Mouse (Mus musculus): ENCODE measurements at regions not wholly inside any gene's neighbourhood (a gene's known extent, or its start where the extent isn't known, plus 50 kb on each side); places are given as distances from the start of the nearest gene placed in this dataset.

DNA sequence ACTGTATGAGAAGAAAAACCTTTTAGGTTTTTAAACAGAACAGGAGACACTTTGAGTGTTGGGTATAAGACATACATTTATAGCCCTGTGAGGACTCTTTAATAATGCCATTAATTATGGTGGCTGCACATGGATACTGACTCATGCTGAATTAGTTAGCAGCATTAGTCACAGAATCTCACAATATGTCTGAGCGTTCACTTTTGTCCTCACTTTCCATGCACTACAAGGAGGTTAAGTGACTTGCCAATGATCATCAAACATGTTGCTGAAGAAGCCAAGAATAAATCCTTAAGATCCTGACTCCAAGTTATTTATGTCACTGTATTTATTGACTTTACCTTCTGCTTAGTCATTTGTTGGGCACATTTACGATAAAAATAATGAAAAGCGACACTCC, 105.6 kb upstream of the Atxn7l3b start:
- TF ChIP-seq CTCF (IDR thresholded peaks at IDR 0.05; ENCODE audit: low read depth, low read length) (no peak), POLR2A (IDR thresholded peaks at IDR 0.05; ENCODE audit: extremely low read depth, insufficient read depth, low read length) (no peak)

Data from liver, adult 2 months (tissue).